Mouse (Mus musculus) lung, adult 18-20 months (tissue): Measurements from ENCODE around the gene Capsl.

ENCODE experiments used
- DNase-seq, 2 experiments: peaks; one replicate each; pipeline ENCODE4 v3.0.0; 2022; ENCODE audit warnings: mixed read lengths in 2 of 2

Capsl gene

GRCm38 (mm10) chr15:9435534-9436180 lies at the start of gene Capsl:
TSS of gene Capsl (plus strand) at chr15:9436028.
- peak; percentile 91 to 93 for DNase-seq

DNA sequence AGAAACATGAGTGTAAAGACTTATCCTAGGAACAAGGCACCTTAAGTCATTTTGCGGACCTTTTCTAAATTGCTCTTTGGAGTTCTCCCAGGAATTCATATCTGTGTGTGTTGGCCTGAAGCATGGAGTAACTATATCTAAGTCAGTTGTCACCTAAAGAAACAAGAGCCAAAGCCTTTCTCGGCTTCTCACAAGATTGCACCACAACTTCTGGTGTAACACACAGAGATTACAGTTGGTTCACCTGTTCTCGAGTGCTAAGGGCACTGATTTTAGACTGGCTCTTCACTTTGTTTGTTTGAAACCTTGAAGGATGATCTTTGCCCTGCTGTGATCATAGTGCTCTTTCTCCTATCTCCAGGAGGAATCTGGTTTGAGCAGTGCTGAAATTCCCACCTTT lies 26.4 kb upstream of the Capsl start:
- DNase-seq = no peak

DNA sequence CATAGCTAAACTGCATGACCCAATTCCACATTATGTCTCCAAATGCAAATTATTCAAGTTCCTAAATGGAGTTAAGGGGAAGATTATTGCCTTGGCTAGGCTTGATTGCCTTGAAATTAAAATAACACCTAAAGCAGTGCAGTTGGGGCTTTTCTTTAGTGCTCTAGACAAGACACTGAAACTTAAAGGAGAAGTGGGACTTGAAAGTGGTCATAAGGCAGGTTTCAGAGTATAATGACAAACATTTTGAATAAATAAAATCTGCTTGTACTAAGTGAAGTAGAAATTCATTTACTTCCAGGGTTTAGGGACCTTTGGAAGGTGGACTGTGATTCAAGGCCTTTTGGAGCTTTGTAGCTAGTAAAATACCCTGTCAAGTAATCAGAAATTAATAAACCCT lies 14.7 kb upstream of the Capsl start:
- DNase-seq = no peak

GRCm38 (mm10) chr15:9427849-9428248 lies 8.0 kb upstream of the Capsl start:
- no peak for DNase-seq

DNA sequence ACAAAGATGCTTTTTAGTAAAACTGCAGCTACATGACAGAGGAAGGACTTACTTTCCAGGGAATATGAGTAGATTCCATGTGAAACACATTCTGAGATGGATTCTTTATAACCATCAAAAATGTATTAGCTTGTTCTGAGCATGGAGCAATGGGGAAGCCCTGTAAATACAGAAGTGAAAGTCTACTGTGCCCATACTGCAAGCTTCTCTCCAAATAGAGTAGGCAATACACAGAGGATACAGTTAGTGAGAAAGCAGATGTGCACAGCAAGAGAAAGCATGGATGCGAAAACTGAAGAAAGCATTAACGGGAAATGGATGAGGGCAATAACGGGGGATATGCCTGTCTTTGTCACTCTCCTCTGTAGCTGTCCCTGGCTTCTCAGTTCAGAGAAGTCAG lies 6.0 kb upstream of the Capsl start:
- DNase-seq = no peak

- DNase-seq = no peak
Measured at GRCm38 (mm10) chr15:9451999-9452398, 16.2 kb downstream of the Capsl start.

- DNase-seq = no peak
Measured at GRCm38 (mm10) chr15:9452842-9453241, 17.0 kb downstream of the Capsl start.

- no peak for DNase-seq
Measured at GRCm38 (mm10) chr15:9454198-9454597, 18.4 kb downstream of the Capsl start.

GRCm38 (mm10) chr15:9455241-9455640 lies 19.4 kb downstream of the Capsl start:
- no peak for DNase-seq

- DNase-seq = no peak
Measured at GRCm38 (mm10) chr15:9463521-9464027, 27.7 kb downstream of the Capsl start.

DNA sequence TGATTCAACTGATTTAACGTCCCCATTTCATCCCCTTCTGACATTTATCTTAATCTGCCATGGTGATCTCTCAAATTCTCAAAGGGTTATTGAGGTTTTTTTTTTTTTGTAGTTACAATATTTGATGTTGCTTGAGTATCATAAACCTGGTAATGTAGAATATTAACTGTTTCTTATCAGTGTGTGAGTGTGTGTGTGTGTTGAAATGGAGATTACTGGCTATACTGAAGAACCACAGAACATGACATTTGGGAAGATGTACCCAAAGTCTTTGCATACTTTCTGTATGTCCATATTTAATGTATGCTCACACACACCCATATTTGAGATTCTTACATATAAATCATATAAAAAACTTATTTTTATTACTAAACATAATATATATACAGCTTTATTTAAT lies 28.2 kb downstream of the Capsl start:
- no peak for DNase-seq

DNA sequence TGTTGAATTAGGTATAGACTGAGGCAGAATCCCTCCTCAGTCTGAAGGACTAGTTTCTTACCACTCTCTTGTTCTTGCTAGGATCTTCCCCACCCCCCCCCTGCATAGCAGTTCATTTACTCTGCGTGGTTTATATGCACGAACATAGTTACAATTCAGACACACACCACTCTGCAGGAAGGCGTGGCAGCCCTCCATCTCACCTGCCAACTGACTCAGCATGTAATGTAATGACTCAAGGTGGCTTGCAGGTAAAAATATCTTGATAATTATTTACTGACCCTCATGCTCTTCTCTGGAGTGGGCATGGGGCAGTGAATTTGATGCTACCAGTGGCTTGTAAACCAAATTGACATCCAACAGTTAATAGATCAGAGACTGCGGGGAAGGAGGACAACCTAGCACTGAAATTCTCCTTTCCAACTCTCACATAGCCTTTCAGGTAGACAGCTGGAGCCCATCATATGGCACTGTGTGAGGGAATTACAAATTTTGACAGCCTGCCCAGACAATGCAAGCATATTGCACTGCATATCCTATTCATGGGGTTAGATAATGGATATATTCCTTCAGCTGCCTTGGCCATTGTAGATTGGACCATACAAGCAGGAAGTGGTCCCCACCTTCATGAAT lies 35.3 kb downstream of the Capsl start:
- no peak for DNase-seq

- no peak for DNase-seq
Measured at GRCm38 (mm10) chr15:9472167-9472566, 36.3 kb downstream of the Capsl start.

DNA sequence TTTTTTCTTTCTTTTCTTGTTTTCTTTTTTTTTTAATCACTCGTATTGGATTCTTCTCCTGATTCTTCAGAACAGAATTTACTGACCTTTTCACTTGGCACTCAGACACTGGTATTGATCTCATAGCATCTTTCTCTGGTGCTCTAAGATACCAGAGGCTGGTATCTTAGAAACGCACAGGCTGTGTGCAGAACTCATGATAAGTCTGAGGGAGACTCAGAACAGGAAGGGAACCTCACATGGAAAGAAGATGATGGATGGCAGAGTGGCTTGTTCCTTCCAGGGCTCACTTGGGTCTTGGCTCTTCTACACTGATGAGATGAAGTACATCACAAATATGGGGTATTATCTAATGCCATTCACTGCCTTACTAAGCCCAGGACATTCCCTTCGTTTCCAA lies 36.8 kb downstream of the Capsl start:
- no peak for DNase-seq

- no peak for DNase-seq
Measured at GRCm38 (mm10) chr15:9473188-9473587, 37.4 kb downstream of the Capsl start.

DNA sequence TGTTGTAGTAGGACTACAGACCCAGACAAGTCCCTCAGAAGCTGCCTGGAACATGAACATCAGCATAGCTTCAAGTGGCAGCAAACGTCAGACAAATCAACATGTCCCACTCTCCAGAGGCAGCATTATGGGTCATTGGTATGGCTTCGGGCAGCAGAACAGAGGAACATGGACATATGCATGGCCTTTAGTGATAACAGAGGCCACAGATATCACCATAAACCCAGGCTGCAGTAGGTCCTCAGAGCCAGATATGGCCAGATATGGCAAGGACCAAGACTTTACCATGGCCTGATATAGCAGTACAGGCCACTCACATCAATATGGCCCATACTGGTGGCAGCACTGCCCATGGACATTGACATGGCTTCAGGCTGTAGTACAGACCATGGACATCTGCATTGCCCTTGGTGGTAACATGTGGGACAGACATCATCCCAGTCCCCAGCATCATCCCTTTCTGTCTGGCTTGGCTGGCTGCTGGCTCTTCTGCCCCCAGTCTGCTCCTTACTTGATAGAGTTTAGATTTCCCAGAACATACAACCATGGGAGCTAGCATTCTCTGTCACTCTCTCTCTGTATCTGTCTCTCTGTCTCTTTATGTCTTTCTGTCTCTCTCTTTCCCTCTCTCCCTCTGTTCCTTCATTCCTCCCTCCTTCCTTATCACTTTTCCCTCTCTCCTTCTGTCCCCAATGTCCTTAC lies 53.7 kb downstream of the Capsl start:
- DNase-seq = no peak

DNA sequence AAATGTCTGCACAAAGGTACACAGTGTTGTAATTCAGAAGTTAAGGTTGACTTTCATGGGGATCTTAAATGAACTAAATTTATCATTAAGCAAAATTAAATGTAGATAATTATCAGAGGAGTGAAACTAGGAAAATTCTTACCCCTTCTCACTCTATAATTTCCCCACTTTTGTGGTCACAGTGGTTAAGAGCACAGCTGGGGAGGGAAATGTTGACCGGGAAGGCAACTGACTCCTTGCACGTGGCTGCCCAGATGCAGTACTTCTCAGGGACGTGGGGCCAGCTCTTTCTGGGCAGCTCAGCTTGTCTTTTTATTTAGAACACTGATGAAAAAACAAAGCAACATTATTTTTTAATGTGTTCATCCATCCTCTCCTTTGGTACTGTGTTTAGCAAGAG lies 56.2 kb downstream of the Capsl start:
- no peak for DNase-seq
